Mouse (Mus musculus): ENCODE measurements around the gene Mospd3. TPM values are rescaled to one million over a fixed set of nuclear protein-coding genes. Genes with fewer than 3 reads are reported as not detected.

The Mospd3 gene
- 25.4 and 29.1 TPM in 2 replicates for polyA plus RNA-seq (2011; ENCODE audit: insufficient read depth, insufficient read length, low replicate concordance, missing spikeins)

- under 1% methylated on average over 41 of the region's 41 CpGs for WGBS
- TF ChIP-seq POLR2A (IDR thresholded peaks at IDR 0.05; ENCODE audit: borderline replicate concordance, control insufficient read depth, low read depth, low read length) = peak; percentile 72
- no peak for TF ChIP-seq CTCF (IDR thresholded peaks at IDR 0.05; ENCODE audit: control insufficient read depth, insufficient read depth, low read length)
- Histone ChIP-seq H3K4me1 (ENCODE audit: control insufficient read depth, insufficient read depth, low read length) (peaks cover 10% of the 10 kb centered on the region), H3K4me3 (replicated peaks; ENCODE audit: control insufficient read depth, low read depth, low read length) (peak within 1 kb of the TSS; percentile 95), H3K27ac (ENCODE audit: control insufficient read depth, insufficient read depth, low read depth, low read length, poor library complexity) (peak within 1 kb of the TSS; percentile 97)
These were observed at the start of gene Mospd3 for GRCm38 (mm10) chr5:137600619-137601364. Gene Mospd3, minus strand, starts transcription at chr5:137601058.

- Histone ChIP-seq H3K27ac (ENCODE audit: control insufficient read depth, insufficient read depth, low read depth, low read length, poor library complexity) (no peak overlapping the region), H3K4me3 (replicated peaks; ENCODE audit: control insufficient read depth, low read depth, low read length) (no peak overlapping the region), H3K4me1 (ENCODE audit: control insufficient read depth, insufficient read depth, low read length) (peaks cover 2% of the 10 kb centered on the region; the same call in 1 of the 2 replicates)
- no peak for TF ChIP-seq CTCF (IDR thresholded peaks at IDR 0.05; ENCODE audit: control insufficient read depth, insufficient read depth, low read length)
- TF ChIP-seq POLR2A (IDR thresholded peaks at IDR 0.05; ENCODE audit: borderline replicate concordance, control insufficient read depth, low read depth, low read length) = no peak
- 63% methylated on average over 18 of the region's 18 CpGs for WGBS
These were observed 49.1 kb upstream of the Mospd3 start for GRCm38 (mm10) chr5:137649669-137650571.

DNA sequence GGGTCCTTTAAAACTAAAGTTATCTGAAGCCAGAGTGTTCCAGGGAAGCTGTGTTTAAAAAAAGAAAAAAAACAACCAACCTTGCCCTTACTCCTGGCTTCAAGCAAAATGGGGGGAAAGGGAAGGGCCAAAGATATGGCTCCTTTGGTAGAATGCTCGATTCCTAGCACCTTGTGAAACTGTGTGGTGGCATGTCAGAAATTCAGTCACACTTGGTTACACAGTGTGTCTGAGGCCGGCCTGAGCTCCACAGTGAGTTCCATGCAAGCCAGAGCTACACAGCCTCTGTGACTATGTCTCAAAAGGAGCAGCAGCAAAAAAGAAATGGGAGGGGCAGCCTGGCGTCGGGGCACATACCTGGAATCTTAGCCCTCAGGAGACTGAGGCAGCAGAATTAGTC, 48.4 kb upstream of the Mospd3 start:
- WGBS = 57% methylated on average over 4 of the region's 4 CpGs
- Histone ChIP-seq H3K27ac (ENCODE audit: control insufficient read depth, insufficient read depth, low read depth, low read length, poor library complexity) (no peak overlapping the region), H3K4me3 (replicated peaks; ENCODE audit: control insufficient read depth, low read depth, low read length) (no peak overlapping the region), H3K4me1 (ENCODE audit: control insufficient read depth, insufficient read depth, low read length) (peaks cover 2% of the 10 kb centered on the region; the same call in 1 of the 2 replicates)
- no peak for TF ChIP-seq CTCF (IDR thresholded peaks at IDR 0.05; ENCODE audit: control insufficient read depth, insufficient read depth, low read length)
- TF ChIP-seq POLR2A (IDR thresholded peaks at IDR 0.05; ENCODE audit: borderline replicate concordance, control insufficient read depth, low read depth, low read length) = no peak

DNA sequence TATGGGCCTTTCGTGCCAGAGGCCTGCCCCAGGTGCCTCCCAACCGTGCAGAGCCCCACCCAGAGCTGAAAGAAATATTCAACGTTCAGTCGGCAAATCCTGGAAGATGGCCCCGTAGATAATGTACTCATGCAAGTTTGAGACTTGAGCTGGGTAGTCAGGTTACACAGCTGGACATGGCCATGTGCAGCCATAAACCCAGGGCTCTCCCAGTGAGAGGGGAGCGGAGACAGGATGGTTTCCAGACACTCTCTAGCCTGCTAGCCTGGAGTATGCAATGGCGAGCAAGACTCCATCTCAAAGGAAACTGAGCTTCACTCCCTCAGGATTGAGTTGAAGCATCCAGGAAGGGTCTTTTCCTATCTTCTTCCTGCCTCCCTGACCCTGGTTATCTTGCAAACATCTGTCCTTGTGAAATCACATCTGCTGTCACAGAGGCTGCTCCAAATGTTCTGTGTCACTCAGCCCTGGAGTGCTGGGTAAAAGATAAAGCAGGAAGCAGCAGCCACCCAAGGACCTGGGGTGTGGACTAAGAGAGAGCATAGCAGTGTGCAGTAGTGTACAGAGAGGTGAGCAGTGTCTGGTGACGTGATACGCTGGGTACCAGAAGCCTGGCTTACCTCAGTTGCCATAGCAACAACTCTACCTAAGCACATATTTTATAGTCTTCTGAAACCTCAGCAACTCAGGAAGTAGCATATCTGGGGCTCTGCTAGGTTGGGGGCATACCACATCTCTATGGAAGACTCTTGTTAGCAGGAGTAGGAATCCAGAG, 47.2 kb upstream of the Mospd3 start:
- 61% methylated on average over 9 of the region's 9 CpGs for WGBS
- TF ChIP-seq POLR2A (IDR thresholded peaks at IDR 0.05; ENCODE audit: borderline replicate concordance, control insufficient read depth, low read depth, low read length) (no peak), CTCF (IDR thresholded peaks at IDR 0.05; ENCODE audit: control insufficient read depth, insufficient read depth, low read length) (no peak)
- Histone ChIP-seq H3K4me3 (replicated peaks; ENCODE audit: control insufficient read depth, low read depth, low read length) (no peak overlapping the region), H3K4me1 (ENCODE audit: control insufficient read depth, insufficient read depth, low read length) (peaks cover 2% of the 10 kb centered on the region; the same call in 1 of the 2 replicates), H3K27ac (ENCODE audit: control insufficient read depth, insufficient read depth, low read depth, low read length, poor library complexity) (no peak overlapping the region)

GRCm38 (mm10) chr5:137645652-137646091, 44.8 kb upstream of the Mospd3 start, which contains the start of gene Irs3:
Gene Irs3, minus strand, starts transcription at chr5:137645714.
- H3K27ac ChIP-seq (ENCODE audit: control insufficient read depth, insufficient read depth, low read depth, low read length, poor library complexity) = peak within 1 kb of the TSS; percentile 23; the same call in 1 of the 2 replicates
- peak within 1 kb of the TSS; percentile 56 for H3K4me3 ChIP-seq (replicated peaks; ENCODE audit: control insufficient read depth, low read depth, low read length)
- TF ChIP-seq POLR2A (IDR thresholded peaks at IDR 0.05; ENCODE audit: borderline replicate concordance, control insufficient read depth, low read depth, low read length) (no peak), CTCF (IDR thresholded peaks at IDR 0.05; ENCODE audit: control insufficient read depth, insufficient read depth, low read length) (no peak)
- H3K4me1 ChIP-seq (ENCODE audit: control insufficient read depth, insufficient read depth, low read length) = peaks cover 2% of the 10 kb centered on the region; the same call in 1 of the 2 replicates
- WGBS = 33% methylated on average over 11 of the region's 11 CpGs

- peaks cover 2% of the 10 kb centered on the region; the same call in 1 of the 2 replicates for H3K4me1 ChIP-seq (ENCODE audit: control insufficient read depth, insufficient read depth, low read length)
- H3K4me3 ChIP-seq (replicated peaks; ENCODE audit: control insufficient read depth, low read depth, low read length) = peak overlapping the region; percentile 56
- 4% methylated on average over 44 of the region's 44 CpGs for WGBS
- no peak for TF ChIP-seq CTCF (IDR thresholded peaks at IDR 0.05; ENCODE audit: control insufficient read depth, insufficient read depth, low read length)
- no peak for TF ChIP-seq POLR2A (IDR thresholded peaks at IDR 0.05; ENCODE audit: borderline replicate concordance, control insufficient read depth, low read depth, low read length)
- H3K27ac ChIP-seq (ENCODE audit: control insufficient read depth, insufficient read depth, low read depth, low read length, poor library complexity) = peak overlapping the region; percentile 23; the same call in 1 of the 2 replicates
These were observed 44.3 kb upstream of the Mospd3 start for GRCm38 (mm10) chr5:137645091-137645651.

DNA sequence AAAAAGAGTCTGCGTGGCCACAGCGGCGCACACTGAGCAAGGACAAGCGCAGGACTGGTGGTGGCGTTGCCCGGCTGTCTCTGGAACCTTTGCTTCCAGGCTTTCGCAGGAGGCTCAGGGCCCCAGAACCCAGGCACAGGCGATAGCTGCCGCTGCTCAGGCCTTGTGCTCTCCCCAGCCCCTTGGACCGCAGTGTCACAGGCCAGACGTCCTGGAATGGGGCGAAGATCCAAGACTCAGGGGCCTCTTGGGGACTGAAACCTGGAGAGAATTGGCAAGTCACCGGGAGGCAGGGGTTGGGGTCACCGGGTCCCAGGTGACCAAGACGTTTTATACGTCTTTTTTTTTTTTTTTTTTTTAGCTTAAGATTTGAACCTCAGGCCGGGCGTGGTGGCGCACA, 43.6 kb upstream of the Mospd3 start:
- 81% methylated on average over 19 of the region's 19 CpGs for WGBS
- Histone ChIP-seq H3K27ac (ENCODE audit: control insufficient read depth, insufficient read depth, low read depth, low read length, poor library complexity) (no peak overlapping the region), H3K4me1 (ENCODE audit: control insufficient read depth, insufficient read depth, low read length) (peaks cover 2% of the 10 kb centered on the region; the same call in 1 of the 2 replicates), H3K4me3 (replicated peaks; ENCODE audit: control insufficient read depth, low read depth, low read length) (no peak overlapping the region)
- TF ChIP-seq POLR2A (IDR thresholded peaks at IDR 0.05; ENCODE audit: borderline replicate concordance, control insufficient read depth, low read depth, low read length) (no peak), CTCF (IDR thresholded peaks at IDR 0.05; ENCODE audit: control insufficient read depth, insufficient read depth, low read length) (no peak)
